ENCODE assay signal across 28 mouse cellular contexts in the genomic region with DNA sequence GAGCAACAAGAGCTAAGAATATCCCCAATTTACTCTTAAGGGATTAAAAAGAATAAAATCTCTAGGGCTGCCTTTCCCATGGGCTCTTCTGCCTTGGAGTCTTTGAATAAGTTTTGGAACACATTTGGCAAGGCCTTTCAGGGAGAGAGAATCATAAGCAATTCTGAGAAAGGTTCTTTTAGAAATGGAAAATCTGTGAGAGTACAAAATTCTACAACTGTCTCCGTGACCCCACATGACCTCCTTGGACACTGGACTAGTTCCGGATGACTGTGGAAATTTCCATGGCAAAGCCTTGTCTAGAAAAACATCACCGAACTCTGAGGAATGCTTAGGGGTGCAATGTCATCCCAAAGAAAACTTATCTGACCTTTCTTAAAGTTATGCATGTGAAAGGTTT. TPM values are rescaled to one million over a fixed set of nuclear protein-coding genes. Genes with fewer than 3 reads are reported as not detected.
DNase-seq lines count a peak whose midpoint lies in the region; ATAC-seq and TF ChIP-seq lines count a peak whose summit lies in the region.
"Had no signal": no experiment of that assay in that cellular context is flagged by ENCODE, and none has a peak within 500 bp of the region (broad histone marks: within the 10 kb centered on the region; RNA-seq: fewer than 3 reads in every experiment).

No protein-coding gene starts in this region.

- no peak for TF ChIP-seq CTCF in gastrocnemius, adult 2 months (IDR thresholded peaks at IDR 0.05)

- no peak overlapping the region for H3K4me2 ChIP-seq in kidney, embryonic 15.5 days
- H3K4me2 ChIP-seq: embryonic facial prominence, embryonic 15.5 days; heart, embryonic 13.5 days; liver, embryonic 13.5 days; lung, embryonic 15.5 days; stomach, embryonic 15.5 days had no signal

- H3K9me3 ChIP-seq in kidney, embryonic 15.5 days (replicated peaks), result no peaks in the 10 kb centered on the region
- H3K9me3 ChIP-seq in hindbrain, embryonic 10.5 days, result no peaks in the 10 kb centered on the region
- H3K9me3 ChIP-seq: embryonic facial prominence, embryonic 15.5 days; heart, embryonic 13.5 days; liver, embryonic 13.5 days; lung, embryonic 15.5 days; midbrain, embryonic 10.5 days; stomach, embryonic 15.5 days had no signal

- H3K36me3 ChIP-seq in kidney, embryonic 15.5 days, result no peaks in the 10 kb centered on the region
- no peaks in the 10 kb centered on the region for H3K36me3 ChIP-seq in hindbrain, embryonic 10.5 days
- H3K36me3 ChIP-seq: embryonic facial prominence, embryonic 15.5 days; heart, embryonic 13.5 days; liver, embryonic 13.5 days; lung, embryonic 15.5 days; midbrain, embryonic 10.5 days; stomach, embryonic 15.5 days had no signal

- 87% methylated on average over 3 of the region's 3 CpGs for WGBS in kidney, embryonic 15.5 days
- 90% methylated on average over 3 of the region's 3 CpGs for WGBS in hindbrain, embryonic 10.5 days

- H3K27ac ChIP-seq in gastrocnemius, adult 2 months, result peak overlapping the region; percentile 71
- H3K27ac ChIP-seq in kidney, embryonic 15.5 days, result no peak overlapping the region
- peak overlapping the region; percentile 54 for H3K27ac ChIP-seq in brown adipose tissue, adult 24 weeks (replicated peaks; ENCODE audit: low read depth, low read length)
- H3K27ac ChIP-seq in hindbrain, embryonic 10.5 days, result no peak overlapping the region
- H3K27ac ChIP-seq: embryonic facial prominence, embryonic 15.5 days; heart, embryonic 13.5 days; kidney, postnatal 0 days; left cerebral cortex, adult 2 months; liver, embryonic 13.5 days; lung, embryonic 15.5 days; macrophage; midbrain, embryonic 10.5 days; stomach, embryonic 15.5 days had no signal

- intact Hi-C loops in gastrocnemius, adult 2 months (cut with DNase I), result no loop called here

- H3K4me1 ChIP-seq in kidney, embryonic 15.5 days, result no peaks in the 10 kb centered on the region
- H3K4me1 ChIP-seq in brown adipose tissue, adult 24 weeks (ENCODE audit: control insufficient read depth, insufficient read depth, insufficient read length, low read length), result no peaks in the 10 kb centered on the region; the same call in 1 of the 2 replicates
- H3K4me1 ChIP-seq in hindbrain, embryonic 10.5 days (replicated peaks), result no peaks in the 10 kb centered on the region
- H3K4me1 ChIP-seq: embryonic facial prominence, embryonic 15.5 days; heart, embryonic 13.5 days; lung, embryonic 15.5 days; midbrain, embryonic 10.5 days; stomach, embryonic 15.5 days had no signal

- H3K27me3 ChIP-seq in kidney, embryonic 15.5 days, result no peaks in the 10 kb centered on the region
- no peaks in the 10 kb centered on the region for H3K27me3 ChIP-seq in hindbrain, embryonic 10.5 days (ENCODE audit: insufficient read depth, poor library complexity, severe bottlenecking)
- H3K27me3 ChIP-seq: embryonic facial prominence, embryonic 15.5 days; heart, embryonic 13.5 days; liver, embryonic 13.5 days; lung, embryonic 15.5 days; stomach, embryonic 15.5 days had no signal

- H3K9ac ChIP-seq in kidney, embryonic 15.5 days, result no peak overlapping the region
- H3K9ac ChIP-seq: embryonic facial prominence, embryonic 15.5 days; heart, embryonic 13.5 days; liver, embryonic 13.5 days; lung, embryonic 15.5 days; stomach, embryonic 15.5 days had no signal

- peak; percentile 36 for DNase-seq in gastrocnemius, adult 2 months
- DNase-seq in gastrocnemius, postnatal 4 days (ENCODE audit: low spot score in 2 of 2), result no peak
- peak; percentile 56 for DNase-seq in kidney, adult 11 months
- DNase-seq in kidney, postnatal 25 days, result peak; percentile 74 to 77
- no peak for DNase-seq in hindbrain, embryonic 10.5 days (ENCODE audit: low spot score)
- DNase-seq: B cell, adult 2 months; cerebellum, adult 11-12 months; embryo, embryonic 11 days; layer of hippocampus, adult 9-11 months; liver, embryonic 13.5 days; right cerebral cortex, postnatal 14 days; thymus, adult 2 months had no signal

- no peak overlapping the region for H3K4me3 ChIP-seq in gastrocnemius, adult 2 months
- H3K4me3 ChIP-seq in kidney, embryonic 15.5 days (replicated peaks), result no peak overlapping the region
- no peak overlapping the region for H3K4me3 ChIP-seq in brown adipose tissue, adult 24 weeks (ENCODE audit: insufficient read depth, low read depth, low read length)
- no peak overlapping the region for H3K4me3 ChIP-seq in hindbrain, embryonic 10.5 days
- H3K4me3 ChIP-seq: embryonic facial prominence, embryonic 15.5 days; heart, embryonic 13.5 days; left cerebral cortex, adult 2 months; liver, embryonic 13.5 days; lung, embryonic 15.5 days; midbrain, embryonic 10.5 days; stomach, embryonic 15.5 days had no signal

- ATAC-seq in kidney, embryonic 15.5 days (replicated peaks; ENCODE audit: low FRiP score), result no peak
- ATAC-seq: forebrain, embryonic 16.5 days had no signal

RNA-seq across cellular contexts. Expression of gene Il2ra, which starts 22.7 kb away (rescaled TPM):
- total RNA-seq in gastrocnemius, adult 2 months (2021), result under 1 TPM; 0.45 to 0.92 TPM
- under 1 TPM; 0.15 to 0.21 TPM for total RNA-seq in gastrocnemius, postnatal 4 days (2021)
- polyA plus RNA-seq in kidney, embryonic 15.5 days (2015; fragmentation: Nextera tagmentation; extraction: Ambion mirVana), result not detected in 2 replicates
- 0.32 and 2.0 TPM in 2 replicates for polyA plus RNA-seq in brown adipose tissue, adult 24 weeks (2012; ENCODE audit: insufficient read depth, insufficient read length, missing spikeins)
- not detected in 2 replicates for polyA plus RNA-seq in hindbrain, embryonic 10.5 days (2016; fragmentation: Nextera tagmentation; extraction: Ambion mirVana)
- total RNA-seq: midbrain, postnatal 0 days had no signal
- polyA plus RNA-seq: embryonic facial prominence, embryonic 15.5 days; forebrain, embryonic 16.5 days; kidney, postnatal 0 days; limb, embryonic 11.5 days; liver, embryonic 13.5 days; midbrain, embryonic 10.5 days; midbrain, postnatal 0 days had no signal

RNA-seq across cellular contexts. Expression of gene Gm17490, which starts 39.3 kb away (rescaled TPM):
- total RNA-seq in gastrocnemius, adult 2 months (2021), result not detected
- not detected for total RNA-seq in gastrocnemius, postnatal 4 days (2021)
- not detected in 2 replicates for polyA plus RNA-seq in kidney, embryonic 15.5 days (2015; fragmentation: Nextera tagmentation; extraction: Ambion mirVana)
- polyA plus RNA-seq in brown adipose tissue, adult 24 weeks (2012; ENCODE audit: insufficient read depth, insufficient read length, missing spikeins), result not detected in 2 replicates
- polyA plus RNA-seq in hindbrain, embryonic 10.5 days (2016; fragmentation: Nextera tagmentation; extraction: Ambion mirVana), result not detected in 2 replicates
- total RNA-seq: hematopoietic stem cell, adult 5-6 weeks; left cerebral cortex, adult 2 months; midbrain, postnatal 0 days; neutrophil, adult 5-6 weeks had no signal
- polyA plus RNA-seq: embryonic facial prominence, embryonic 15.5 days; forebrain, embryonic 16.5 days; heart, embryonic 13.5 days; kidney, postnatal 0 days; limb, embryonic 11.5 days; liver, embryonic 13.5 days; lung, embryonic 15.5 days; macrophage; midbrain, embryonic 10.5 days; midbrain, postnatal 0 days; spleen, adult 2 months; stomach, embryonic 15.5 days; thymus, adult 2 months had no signal

RNA-seq across cellular contexts. Expression of gene Il15ra, which starts 39.8 kb away (rescaled TPM):
- total RNA-seq in gastrocnemius, adult 2 months (2021), result 10 to 100 TPM; 29.8 to 38.6 TPM
- total RNA-seq in gastrocnemius, postnatal 4 days (2021), result 10 to 100 TPM; 10.1 to 10.4 TPM
- 2.1 and 2.2 TPM in 2 replicates for polyA plus RNA-seq in kidney, embryonic 15.5 days (2015; fragmentation: Nextera tagmentation; extraction: Ambion mirVana)
- polyA plus RNA-seq in brown adipose tissue, adult 24 weeks (2012; ENCODE audit: insufficient read depth, insufficient read length, missing spikeins), result 44.9 and 47.0 TPM in 2 replicates
- polyA plus RNA-seq in hindbrain, embryonic 10.5 days (2016; fragmentation: Nextera tagmentation; extraction: Ambion mirVana), result 0.35 and 0.51 TPM in 2 replicates

Comparison
In these comparisons a context has a peak if more than half of its experiments do, and no peak if none do; other contexts are left out.
1. DNase-seq: peak in gastrocnemius, adult 2 months (single experiment), kidney, adult 11 months (single experiment) and kidney, postnatal 25 days (2 of 2); none in gastrocnemius, postnatal 4 days (0 of 2) and hindbrain, embryonic 10.5 days (single experiment).
2. H3K27ac ChIP-seq: peak in gastrocnemius, adult 2 months (single experiment) and brown adipose tissue, adult 24 weeks (single experiment); none in kidney, embryonic 15.5 days (single experiment) and hindbrain, embryonic 10.5 days (single experiment).
3. RNA of gene Il15ra, which starts 39.8 kb away (polyA plus RNA-seq): 44.9 to 47.0 TPM in brown adipose tissue, adult 24 weeks; 2.1 to 2.2 TPM in kidney, embryonic 15.5 days and 0.35 to 0.51 TPM in hindbrain, embryonic 10.5 days; every median in the first group is over 10 times any median in the second.